Mouse (Mus musculus) lung, postnatal 25 days (tissue): ENCODE measurements around the gene Barhl1.
A peak's percentile ranks its signal among the peaks of the same experiment; 100 is the strongest.

Experiments used
- DNase-seq: peaks from one replicate; pipeline ENCODE4 v3.0.0; 2022; ENCODE audit warnings: low spot score

The Barhl1 gene

GRCm38 (mm10) chr2:28916513-28916865, at the start of gene Barhl1:
TSS of gene Barhl1 (minus strand) at chr2:28916668.
- DNase-seq, result no peak

- no peak for DNase-seq
These were observed 47.1 kb upstream of the Barhl1 start for GRCm38 (mm10) chr2:28963565-28963964.

GRCm38 (mm10) chr2:28961636-28962035, 45.2 kb upstream of the Barhl1 start:
- no peak for DNase-seq

- DNase-seq, result peak; percentile 10
These were observed 44.6 kb upstream of the Barhl1 start for GRCm38 (mm10) chr2:28961024-28961585.

- DNase-seq, result no peak
These were observed 40.4 kb upstream of the Barhl1 start for GRCm38 (mm10) chr2:28956874-28957273.

GRCm38 (mm10) chr2:28954595-28954994, 38.1 kb upstream of the Barhl1 start:
- no peak for DNase-seq

GRCm38 (mm10) chr2:28952981-28953380, 36.5 kb upstream of the Barhl1 start:
- DNase-seq, result no peak

GRCm38 (mm10) chr2:28946312-28946711, 29.8 kb upstream of the Barhl1 start:
- no peak for DNase-seq

- no peak for DNase-seq
These were observed 28.9 kb upstream of the Barhl1 start for GRCm38 (mm10) chr2:28945388-28945787.

GRCm38 (mm10) chr2:28943666-28944516, 27.4 kb upstream of the Barhl1 start:
- DNase-seq, result no peak

GRCm38 (mm10) chr2:28938997-28939396, 22.5 kb upstream of the Barhl1 start:
- DNase-seq, result no peak

- DNase-seq, result no peak
These were observed 14.1 kb upstream of the Barhl1 start for GRCm38 (mm10) chr2:28930571-28930970.

- peak; percentile 51 for DNase-seq
These were observed 7.4 kb upstream of the Barhl1 start for GRCm38 (mm10) chr2:28923912-28924311.

GRCm38 (mm10) chr2:28919001-28919400, 2.5 kb upstream of the Barhl1 start:
- no peak for DNase-seq

GRCm38 (mm10) chr2:28917518-28918361, 1.3 kb upstream of the Barhl1 start:
- no peak for DNase-seq

GRCm38 (mm10) chr2:28917156-28917517, 669 bp upstream of the Barhl1 start:
- no peak for DNase-seq

- DNase-seq, result peak; percentile 78
These were observed 528 bp downstream of the Barhl1 start for GRCm38 (mm10) chr2:28915768-28916512.

- no peak for DNase-seq
These were observed 1.2 kb downstream of the Barhl1 start for GRCm38 (mm10) chr2:28915104-28915738.

GRCm38 (mm10) chr2:28914121-28914520, 2.3 kb downstream of the Barhl1 start:
- no peak for DNase-seq

- DNase-seq, result no peak
These were observed 3.5 kb downstream of the Barhl1 start for GRCm38 (mm10) chr2:28912961-28913360.

- DNase-seq, result no peak
These were observed 4.3 kb downstream of the Barhl1 start for GRCm38 (mm10) chr2:28912039-28912700.
